Mouse (Mus musculus) limb, embryonic 12.5 days (tissue): Measurements from ENCODE around the gene Acvr1. TPM values are rescaled to one million over a fixed set of nuclear protein-coding genes. Genes with fewer than 3 reads are reported as not detected.

Source experiments
- ATAC-seq: fragments of 200-750 bp; cut with Nextera tagmentation; 2 replicates; pipeline ENCODE4 v1.8.0; 2017; ENCODE audit warnings: low read depth, moderate TSS enrichment; ENCODE audit not compliant: insufficient number of reproducible peaks, insufficient read depth, low FRiP score, low TSS enrichment
- H3K27ac ChIP-seq: fragments of 300-500 bp; sonication (generic); 2 replicates; pipeline ENCODE4 v1.5.1; 2016; ENCODE audit warnings: mild to moderate bottlenecking, moderate library complexity
- H3K27me3 ChIP-seq: fragments of 300-500 bp; sonication (generic); 2 replicates; pipeline ENCODE4 v1.6.1; 2016; ENCODE audit warnings: mild to moderate bottlenecking, moderate library complexity
- H3K36me3 ChIP-seq: fragments of 300-500 bp; sonication (generic); 2 replicates; pipeline ENCODE4 v1.6.1; 2016; ENCODE audit warnings: mild to moderate bottlenecking, moderate library complexity
- H3K4me1 ChIP-seq: fragments of 300-500 bp; sonication (generic); replicated peaks from 2 replicates; pipeline ENCODE4 v1.6.1; 2016
- H3K4me2 ChIP-seq: fragments of 300-500 bp; sonication (generic); 2 replicates; pipeline ENCODE4 v1.6.1; 2016; ENCODE audit warnings: mild to moderate bottlenecking, moderate library complexity
- H3K4me3 ChIP-seq: fragments of 300-500 bp; sonication (generic); replicated peaks from 2 replicates; pipeline ENCODE4 v1.5.1; 2016; ENCODE audit warnings: mild to moderate bottlenecking
- H3K9ac ChIP-seq: fragments of 300-500 bp; sonication (generic); replicated peaks from 2 replicates; pipeline ENCODE4 v1.6.1; 2016; ENCODE audit warnings: mild to moderate bottlenecking, moderate library complexity
- H3K9me3 ChIP-seq: fragments of 300-500 bp; sonication (generic); 2 replicates; pipeline ENCODE4 v1.6.1; 2016; ENCODE audit warnings: mild to moderate bottlenecking, moderate library complexity
- WGBS: fragments of 180-500 bp; shearing (Covaris S2); methylation state at CpG from one replicate; pipeline ENCODE4 v1.1.7; 2016; 5-methylcytosine and 5-hydroxymethylcytosine counted together
- polyA plus RNA-seq: library from polyadenylated mRNA; unstranded; fragments of >200 nt; fragmentation: Nextera tagmentation; extraction: Ambion mirVana; gene quantifications from 2 replicates; pipeline ENCODE4 v1.2.1, GENCODE M21; 2016

Acvr1 gene
- polyA plus RNA-seq, 1 experiment from 2014 or later = 5.8 TPM

DNA sequence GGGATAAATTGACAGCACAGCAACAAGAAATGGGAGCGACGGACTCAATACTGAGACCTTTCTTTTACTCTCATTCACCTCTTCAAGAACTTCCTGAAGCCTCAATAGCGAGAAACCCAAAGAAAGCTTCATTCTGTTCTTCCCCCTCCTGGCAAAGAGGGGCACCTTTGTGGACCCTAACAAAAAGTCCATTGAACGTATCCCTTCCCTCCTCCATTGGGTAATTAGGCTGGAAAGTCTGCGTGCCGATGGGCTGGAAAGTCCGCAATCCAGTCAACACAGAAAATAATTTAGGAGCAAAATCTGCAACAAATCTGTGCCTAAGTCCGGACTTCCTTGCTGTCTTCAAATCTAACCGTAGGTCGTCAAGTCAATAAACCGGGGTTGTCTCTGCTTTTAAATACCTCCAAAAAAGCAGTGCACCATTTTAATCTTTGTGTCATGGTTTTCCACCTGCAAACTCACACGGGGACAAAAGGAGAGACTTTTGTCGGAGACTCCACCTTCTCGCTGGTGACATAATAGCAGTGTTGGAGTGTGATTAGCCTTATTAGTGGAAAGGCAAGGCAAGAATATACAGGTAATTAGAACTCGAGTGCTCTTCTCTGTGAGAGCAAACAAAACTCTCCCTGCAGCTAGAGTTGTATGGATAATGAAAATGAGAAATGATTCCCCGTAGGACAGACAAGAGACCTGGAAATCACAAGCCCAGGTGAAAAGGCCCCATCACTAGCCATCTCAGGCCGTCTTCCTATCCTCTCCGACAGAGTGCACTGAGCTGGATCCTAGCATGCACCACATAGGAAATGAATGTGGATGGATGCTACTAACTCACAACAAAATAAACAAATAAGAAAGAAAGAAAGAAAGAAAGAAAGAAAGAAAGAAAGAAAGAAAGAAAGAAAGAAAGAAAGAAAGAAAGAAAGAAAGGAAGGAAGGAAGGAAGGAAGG, 73.0 kb downstream of the Acvr1 start:
- Histone ChIP-seq H3K9me3 (0 out of 2 replicates have a peak, but pooled peaks cover 7% of the 10 kb centered on the region), H3K27me3 (no peaks in the 10 kb centered on the region), H3K4me1 (peaks cover 7% of the 10 kb centered on the region), H3K4me3 (no peak overlapping the region), H3K4me2 (no peak overlapping the region), H3K9ac (no peak overlapping the region), H3K36me3 (peaks cover 14% of the 10 kb centered on the region; the same call in 1 of the 2 replicates), H3K27ac (no peak overlapping the region)
- 82% methylated on average over 18 of the region's 18 CpGs for WGBS
- ATAC-seq = no peak

DNA sequence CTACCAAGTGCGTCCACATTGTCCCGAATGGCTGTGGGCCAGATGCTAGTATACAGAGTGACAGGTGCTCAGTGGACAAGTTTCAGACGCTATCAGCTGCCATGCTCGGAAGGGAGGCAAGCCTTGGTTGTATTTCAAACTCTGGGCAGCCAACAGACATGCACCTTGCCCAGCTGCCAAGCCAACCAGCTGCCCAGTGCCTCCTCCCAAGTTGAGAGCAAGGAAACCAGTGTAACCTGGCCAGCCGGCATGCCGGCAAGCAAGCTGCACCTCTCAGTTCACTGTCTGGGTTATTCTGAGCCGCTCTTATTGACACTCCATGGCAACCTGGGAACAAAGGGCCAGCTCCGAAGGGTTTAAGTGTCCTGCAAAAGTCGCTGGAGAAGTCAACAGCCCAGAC, 77.7 kb downstream of the Acvr1 start:
- 91% methylated on average over 9 of the region's 9 CpGs for WGBS
- H3K4me1 ChIP-seq = peaks cover 36% of the 10 kb centered on the region

DNA sequence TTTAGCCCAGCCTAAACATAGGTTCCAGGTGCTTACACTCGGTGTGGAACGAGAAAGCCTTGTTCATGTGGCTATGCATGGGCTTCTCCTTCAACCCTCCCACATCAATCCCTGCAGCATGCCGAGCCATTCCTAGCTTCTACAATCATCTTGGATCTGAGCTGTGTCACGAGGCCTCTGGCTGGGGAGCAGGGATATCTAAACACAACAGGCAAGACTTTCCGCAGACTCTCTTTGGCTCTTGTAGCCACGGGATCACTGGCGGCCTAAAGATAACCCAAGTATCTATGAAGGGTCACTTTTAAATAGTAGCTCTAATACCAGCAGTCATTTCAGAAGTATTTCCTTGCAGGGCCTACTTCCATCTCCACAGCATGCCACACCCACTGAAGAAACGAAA, 78.6 kb downstream of the Acvr1 start:
- WGBS = 93% methylated on average over 8 of the region's 8 CpGs
- Histone ChIP-seq H3K27me3 (no peaks in the 10 kb centered on the region), H3K9me3 (0 out of 2 replicates have a peak, but pooled peaks cover 4% of the 10 kb centered on the region), H3K4me3 (no peak overlapping the region), H3K4me1 (peaks cover 39% of the 10 kb centered on the region), H3K4me2 (no peak overlapping the region), H3K9ac (no peak overlapping the region), H3K27ac (no peak overlapping the region), H3K36me3 (peaks cover 7% of the 10 kb centered on the region; the same call in 1 of the 2 replicates)
- no peak for ATAC-seq

More for the DNA sequence above, 77.7 kb downstream of the Acvr1 start:
- Histone ChIP-seq H3K9me3 (0 out of 2 replicates have a peak, but pooled peaks cover 4% of the 10 kb centered on the region), H3K27ac (no peak overlapping the region), H3K4me2 (no peak overlapping the region), H3K9ac (no peak overlapping the region), H3K36me3 (peaks cover 7% of the 10 kb centered on the region; the same call in 1 of the 2 replicates), H3K27me3 (no peaks in the 10 kb centered on the region), H3K4me3 (no peak overlapping the region)
- no peak for ATAC-seq

DNA sequence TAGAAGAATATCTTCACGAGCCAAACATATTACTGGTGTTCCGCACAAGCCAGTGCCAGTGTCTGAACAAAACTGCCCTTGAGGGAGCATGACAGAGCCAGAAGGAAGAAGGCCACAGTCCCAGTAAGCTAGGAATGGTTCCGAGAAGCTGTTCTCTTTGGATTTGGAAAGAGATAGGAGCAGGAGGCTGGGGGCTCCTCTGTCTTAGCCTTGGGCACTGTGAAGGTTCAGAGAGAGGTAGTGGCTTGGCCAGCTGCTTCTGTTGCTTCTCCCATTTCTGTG, 79.7 kb downstream of the Acvr1 start:
- Histone ChIP-seq H3K4me3 (no peak overlapping the region), H3K9me3 (0 out of 2 replicates have a peak, but pooled peaks cover 4% of the 10 kb centered on the region), H3K36me3 (peaks cover 7% of the 10 kb centered on the region; the same call in 1 of the 2 replicates), H3K27me3 (no peaks in the 10 kb centered on the region), H3K27ac (peak overlapping the region; percentile 66), H3K4me2 (no peak overlapping the region), H3K4me1 (peaks cover 39% of the 10 kb centered on the region), H3K9ac (no peak overlapping the region)
- 76% methylated on average over 3 of the region's 3 CpGs for WGBS
- ATAC-seq = no peak

DNA sequence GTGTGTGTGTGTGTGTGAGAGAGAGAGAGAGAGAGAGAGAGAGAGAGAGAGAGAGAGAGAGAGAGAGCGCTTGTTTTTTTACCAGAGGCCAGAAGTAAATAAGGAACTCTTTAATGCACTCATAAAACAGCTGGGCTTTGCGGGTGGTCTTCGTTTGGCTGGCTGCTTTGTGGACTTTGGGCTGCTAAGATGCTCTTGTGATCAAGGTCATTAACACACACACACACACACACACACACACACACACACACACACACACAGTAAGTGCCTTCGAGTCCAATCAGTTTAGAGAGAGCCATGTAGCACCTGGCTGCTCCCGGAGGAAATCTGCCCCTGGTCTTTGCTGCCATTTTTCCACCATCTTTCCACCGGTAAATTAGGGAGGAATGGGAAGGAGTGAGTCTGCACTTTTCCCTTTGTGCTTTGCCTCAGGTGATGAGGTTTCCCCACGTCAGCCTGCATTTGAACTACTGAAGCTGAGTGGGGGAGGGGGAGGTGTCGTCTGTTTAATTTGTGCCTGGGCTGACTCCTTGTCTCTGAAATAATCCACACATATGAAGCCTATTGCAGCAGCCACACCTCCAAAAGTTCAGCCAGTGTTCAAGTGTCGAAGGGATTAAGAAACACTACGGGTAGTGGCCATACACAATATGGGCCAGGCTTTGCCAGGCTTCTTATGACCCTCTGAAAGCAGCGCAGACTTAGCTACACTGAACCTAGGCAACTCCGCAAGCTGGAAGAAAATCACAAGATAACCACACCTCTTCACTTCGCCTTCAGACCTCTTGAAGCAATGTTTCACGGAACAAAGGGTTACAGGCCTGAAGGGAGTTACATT, 80.3 kb downstream of the Acvr1 start:
- WGBS = 34% methylated on average over 14 of the region's 14 CpGs
- ATAC-seq = peak; percentile 37; the same call in 1 of the 2 replicates
- Histone ChIP-seq H3K4me1 (peaks cover 39% of the 10 kb centered on the region), H3K27me3 (no peaks in the 10 kb centered on the region), H3K4me3 (no peak overlapping the region), H3K9me3 (0 out of 2 replicates have a peak, but pooled peaks cover 4% of the 10 kb centered on the region), H3K9ac (no peak overlapping the region), H3K27ac (peak overlapping the region; percentile 66), H3K36me3 (peaks cover 7% of the 10 kb centered on the region; the same call in 1 of the 2 replicates), H3K4me2 (peak overlapping the region; percentile 13)

DNA sequence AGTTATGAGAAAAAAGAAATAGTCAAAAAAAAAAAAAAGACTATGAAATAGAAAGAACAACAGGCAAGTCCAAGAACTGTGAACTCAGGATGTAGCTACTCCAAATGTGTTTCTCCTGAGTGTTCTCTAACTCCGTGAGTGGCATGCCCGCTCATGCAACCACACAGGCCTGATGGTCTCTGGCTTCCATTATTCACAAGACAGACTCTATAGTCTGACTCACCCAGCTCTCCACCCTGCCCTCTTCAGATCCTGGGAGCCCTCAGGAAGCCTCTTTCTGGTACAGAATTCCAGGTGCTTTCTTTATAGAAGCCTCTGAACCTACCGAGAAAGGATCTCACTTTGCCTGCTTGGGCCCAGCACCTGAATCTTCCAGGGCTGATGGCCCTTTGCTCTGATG, 81.3 kb downstream of the Acvr1 start:
- H3K4me3 ChIP-seq = no peak overlapping the region
- no peaks in the 10 kb centered on the region for H3K9me3 ChIP-seq
- H3K36me3 ChIP-seq = peaks cover 4% of the 10 kb centered on the region; the same call in 1 of the 2 replicates
- 0 out of 2 replicates have a peak overlapping the region, but pooled peaks have one; percentile 66 for H3K27ac ChIP-seq
- ATAC-seq = no peak
- H3K4me1 ChIP-seq = peaks cover 39% of the 10 kb centered on the region
- WGBS = 71% methylated on average over 3 of the region's 3 CpGs
- H3K9ac ChIP-seq = no peak overlapping the region
- no peak overlapping the region for H3K4me2 ChIP-seq
- H3K27me3 ChIP-seq = no peaks in the 10 kb centered on the region

DNA sequence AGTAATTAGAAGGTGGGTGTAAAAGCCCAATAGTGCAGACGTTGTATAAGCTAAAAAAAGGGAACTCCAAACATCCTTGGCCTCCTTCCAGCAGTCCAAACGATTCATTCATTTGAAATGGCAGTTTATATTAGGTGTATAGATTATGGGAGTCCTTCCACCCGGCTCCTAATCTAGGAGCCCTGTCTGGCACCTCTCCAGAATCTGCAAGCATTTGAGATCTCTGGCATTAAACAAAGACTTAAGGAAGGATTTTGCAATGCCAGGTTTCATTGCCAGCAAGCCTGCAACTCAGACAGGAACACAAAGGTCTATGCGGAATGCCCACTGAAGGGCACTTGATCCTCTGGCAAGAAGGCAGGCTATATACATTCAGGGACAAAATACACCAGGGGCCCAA, 81.8 kb downstream of the Acvr1 start:
- Histone ChIP-seq H3K4me2 (no peak overlapping the region), H3K9ac (no peak overlapping the region), H3K36me3 (peaks cover 4% of the 10 kb centered on the region; the same call in 1 of the 2 replicates), H3K4me3 (no peak overlapping the region), H3K27me3 (no peaks in the 10 kb centered on the region), H3K27ac (no peak overlapping the region), H3K4me1 (peaks cover 39% of the 10 kb centered on the region), H3K9me3 (no peaks in the 10 kb centered on the region)
- WGBS = 38% methylated on average over 4 of the region's 4 CpGs
- no peak for ATAC-seq

DNA sequence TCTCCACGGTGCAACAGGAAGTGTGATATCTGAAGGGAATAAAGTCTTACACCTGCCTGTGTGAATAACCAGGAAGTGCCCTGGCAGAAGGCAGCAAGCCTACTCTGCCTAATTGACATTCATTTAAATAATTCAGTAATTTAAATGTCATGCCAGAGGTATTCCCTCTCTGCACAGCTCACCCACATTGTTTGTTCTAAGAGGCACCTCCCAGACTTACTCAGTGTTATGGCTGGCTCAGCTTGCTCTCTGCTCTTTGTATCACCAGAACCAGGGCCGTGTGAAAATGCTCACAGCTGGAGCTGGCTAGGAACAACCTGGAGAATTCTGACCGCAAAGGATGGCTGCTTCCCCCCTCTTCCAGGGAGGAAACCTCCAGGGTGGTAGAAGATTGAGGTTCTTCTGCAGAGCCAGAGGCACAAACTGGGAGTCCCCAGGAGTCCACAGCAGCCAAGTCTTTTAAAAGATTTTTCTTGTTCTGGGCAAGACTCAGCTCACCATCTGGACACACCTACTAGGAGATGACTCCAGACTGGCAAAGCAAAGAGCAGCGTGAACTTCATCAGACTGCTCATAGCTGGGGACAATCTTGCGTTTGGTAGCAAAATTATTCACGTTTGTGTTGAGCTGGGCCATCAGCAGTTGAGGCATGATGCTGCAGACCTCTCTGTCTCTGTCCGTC, 82.5 kb downstream of the Acvr1 start:
- Histone ChIP-seq H3K27ac (0 out of 2 replicates have a peak overlapping the region, but pooled peaks have one; percentile 25), H3K9ac (no peak overlapping the region), H3K36me3 (peaks cover 6% of the 10 kb centered on the region; the same call in 1 of the 2 replicates), H3K4me2 (no peak overlapping the region), H3K4me3 (no peak overlapping the region), H3K27me3 (no peaks in the 10 kb centered on the region), H3K4me1 (peaks cover 39% of the 10 kb centered on the region), H3K9me3 (no peaks in the 10 kb centered on the region)
- WGBS = 59% methylated on average over 7 of the region's 7 CpGs
- 0 out of 2 replicates have a peak, but pooled peaks have one; percentile 13 for ATAC-seq

DNA sequence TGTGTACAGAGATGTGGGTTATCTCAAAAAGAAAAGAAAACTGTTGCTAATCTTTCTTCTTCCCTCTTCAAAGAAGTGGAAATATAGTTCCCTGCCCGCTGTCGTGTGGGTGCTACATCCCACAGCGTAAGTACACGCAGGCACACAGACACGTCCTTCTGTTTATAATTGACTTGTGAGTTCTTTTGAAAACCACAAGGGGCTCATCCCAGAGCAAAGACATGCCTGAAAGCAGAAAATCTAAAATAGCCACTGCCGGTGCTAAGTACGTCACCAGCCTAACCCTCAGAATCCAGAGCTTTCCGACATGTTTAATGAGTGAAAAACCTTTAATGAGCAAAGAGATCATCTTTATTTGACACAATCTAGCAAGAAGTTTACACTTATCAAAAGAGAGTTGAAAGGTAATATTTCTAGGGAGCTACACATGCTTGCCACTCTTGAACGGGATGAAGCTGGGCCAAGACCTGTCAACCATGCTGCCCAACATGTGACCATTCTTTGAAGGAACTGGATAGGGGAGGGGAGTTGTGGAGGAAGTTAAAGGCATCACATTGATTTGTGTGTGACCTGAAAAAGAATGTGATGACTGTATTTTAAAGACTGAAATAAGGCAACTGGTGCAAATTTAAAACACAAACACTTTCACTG, 85.4 kb downstream of the Acvr1 start:
- Histone ChIP-seq H3K4me2 (no peak overlapping the region), H3K27me3 (no peaks in the 10 kb centered on the region), H3K9ac (no peak overlapping the region), H3K4me3 (no peak overlapping the region), H3K36me3 (peaks cover 10% of the 10 kb centered on the region; the same call in 1 of the 2 replicates), H3K9me3 (no peaks in the 10 kb centered on the region), H3K27ac (no peak overlapping the region), H3K4me1 (peaks cover 23% of the 10 kb centered on the region)
- ATAC-seq = no peak
- 81% methylated on average over 9 of the region's 9 CpGs for WGBS

DNA sequence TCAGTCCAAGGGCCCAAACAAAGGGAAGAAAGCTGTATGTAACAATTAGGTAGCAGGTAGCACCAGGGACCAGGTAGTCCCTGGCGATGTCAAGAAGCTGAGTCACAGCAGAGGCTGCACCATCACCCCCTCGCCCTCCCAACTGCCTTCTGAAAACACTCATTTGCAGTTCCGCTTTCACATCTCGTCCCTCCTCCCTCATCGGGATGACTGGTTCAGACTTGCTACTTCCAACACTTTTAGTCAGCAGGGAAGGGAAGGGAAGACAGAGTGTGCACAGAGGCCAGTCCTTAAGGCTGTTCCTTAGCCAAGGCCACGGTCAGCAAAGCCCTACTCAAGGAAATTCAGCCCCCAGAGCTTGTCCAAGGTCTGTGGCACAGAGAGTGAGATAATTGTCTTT, 86.2 kb downstream of the Acvr1 start:
- no peak overlapping the region for H3K27ac ChIP-seq
- H3K4me1 ChIP-seq = peaks cover 15% of the 10 kb centered on the region
- H3K9ac ChIP-seq = 0 out of 2 replicates have a peak overlapping the region, but pooled peaks have one; percentile 23
- H3K4me2 ChIP-seq = no peak overlapping the region
- peaks cover 17% of the 10 kb centered on the region; the same call in 1 of the 2 replicates for H3K36me3 ChIP-seq
- 65% methylated on average over 6 of the region's 6 CpGs for WGBS
- H3K27me3 ChIP-seq = no peaks in the 10 kb centered on the region
- ATAC-seq = no peak
- no peaks in the 10 kb centered on the region for H3K9me3 ChIP-seq
- H3K4me3 ChIP-seq = no peak overlapping the region
